Mouse (Mus musculus): Measurements from ENCODE around the gene Mgam.
"Not testable (repeated sequence)": the region's sequence is repeated elsewhere in the genome, so short reads cannot be mapped to it uniquely, and the experiment has no call there.

The Mgam gene

GRCm38 (mm10) chr6:40628406-40629000, at the start of gene Mgam:
Mgam (plus strand) TSS chr6:40628831.
- in situ Hi-C loops (cut with MboI, MseI), result no loop called here

- in situ Hi-C loops (cut with MboI, MseI), result no loop called here
Observed at GRCm38 (mm10) chr6:40584336-40584735, 44.3 kb upstream of the Mgam start.

GRCm38 (mm10) chr6:40585645-40586044, 43.0 kb upstream of the Mgam start, which contains the start of gene Clec5a:
Clec5a (minus strand) TSS chr6:40585821.
- in situ Hi-C loops (cut with MboI, MseI), result no loop called here

- in situ Hi-C loops (cut with MboI, MseI), result no loop called here
Observed at GRCm38 (mm10) chr6:40588346-40588745, 40.3 kb upstream of the Mgam start.

- in situ Hi-C loops (cut with MboI, MseI), result no loop called here
Observed at GRCm38 (mm10) chr6:40594804-40595550, 33.7 kb upstream of the Mgam start.

- in situ Hi-C loops (cut with MboI, MseI), result not testable (repeated sequence)
Observed at GRCm38 (mm10) chr6:40598546-40598945, 30.1 kb upstream of the Mgam start.

GRCm38 (mm10) chr6:40607431-40607830, 21.2 kb upstream of the Mgam start:
- in situ Hi-C loops (cut with MboI, MseI), result no loop called here

- in situ Hi-C loops (cut with MboI, MseI), result no loop called here
Observed at GRCm38 (mm10) chr6:40610244-40610643, 18.4 kb upstream of the Mgam start.

- in situ Hi-C loops (cut with MboI, MseI), result no loop called here
Observed at GRCm38 (mm10) chr6:40613260-40613852, 15.3 kb upstream of the Mgam start, which contains the start of gene Tas2r138. Tas2r138 (minus strand) TSS chr6:40613310.

- in situ Hi-C loops (cut with MboI, MseI), result no loop called here
Observed at GRCm38 (mm10) chr6:40617965-40618364, 10.7 kb upstream of the Mgam start.

GRCm38 (mm10) chr6:40626111-40626510, 2.5 kb upstream of the Mgam start:
- in situ Hi-C loops (cut with MboI, MseI), result no loop called here

GRCm38 (mm10) chr6:40634640-40635071, 6.0 kb downstream of the Mgam start:
- in situ Hi-C loops (cut with MboI, MseI), result no loop called here

GRCm38 (mm10) chr6:40635559-40635958, 6.9 kb downstream of the Mgam start:
- in situ Hi-C loops (cut with MboI, MseI), result no loop called here

- in situ Hi-C loops (cut with MboI, MseI), result no loop called here
Observed at GRCm38 (mm10) chr6:40637755-40638154, 9.1 kb downstream of the Mgam start.

GRCm38 (mm10) chr6:40640710-40641538, 12.3 kb downstream of the Mgam start:
- in situ Hi-C loops (cut with MboI, MseI), result no loop called here

- in situ Hi-C loops (cut with MboI, MseI), result no loop called here
Observed at GRCm38 (mm10) chr6:40645701-40646100, 17.1 kb downstream of the Mgam start.

- in situ Hi-C loops (cut with MboI, MseI), result loop anchor here (10.0 kb wide), 1 partner anchor 146 kb away; no protein-coding TSS in a partner anchor
Observed at GRCm38 (mm10) chr6:40650953-40651352, 22.3 kb downstream of the Mgam start.

GRCm38 (mm10) chr6:40660930-40661329, 32.3 kb downstream of the Mgam start:
- in situ Hi-C loops (cut with MboI, MseI), result no loop called here

GRCm38 (mm10) chr6:40689180-40689579, 60.5 kb downstream of the Mgam start:
- in situ Hi-C loops (cut with MboI, MseI), result no loop called here

GRCm38 (mm10) chr6:40692007-40692406, 63.4 kb downstream of the Mgam start:
- in situ Hi-C loops (cut with MboI, MseI), result not testable (repeated sequence)

- in situ Hi-C loops (cut with MboI, MseI), result loop anchor here (5.0 kb wide), 1 partner anchor 34 kb away; no protein-coding TSS in a partner anchor
Observed at GRCm38 (mm10) chr6:40713494-40713893, 84.9 kb downstream of the Mgam start.

GRCm38 (mm10) chr6:40715705-40716104, 87.1 kb downstream of the Mgam start:
- in situ Hi-C loops (cut with MboI, MseI), result no loop called here

Measured in T-helper 2 cell (primary cell).